Mouse (Mus musculus) forebrain, embryonic 11.5 days (tissue): ENCODE data around the gene 0610030E20Rik. TPM values are rescaled to one million over a fixed set of nuclear protein-coding genes. Genes with fewer than 3 reads are reported as not detected.

Source experiments
- ATAC-seq: fragments of 200-750 bp; cut with Nextera tagmentation; replicated peaks from 2 replicates; pipeline ENCODE4 v1.8.0; 2017; ENCODE audit warnings: moderate TSS enrichment; ENCODE audit not compliant: low FRiP score
- DNase-seq: peaks from one replicate; pipeline ENCODE4 v3.0.0-alpha.2; 2017; ENCODE audit warnings: low spot score
- H3K27ac ChIP-seq: fragments of 300-500 bp; sonication (generic); 2 replicates; pipeline ENCODE4 v1.5.1; 2014; ENCODE audit warnings: low read depth, low read length
- H3K27me3 ChIP-seq: fragments of 300-500 bp; sonication (generic); 2 replicates; pipeline ENCODE4 v1.6.1; 2014; ENCODE audit warnings: mild to moderate bottlenecking, low read length, mixed read lengths; ENCODE audit not compliant: control insufficient read depth, insufficient read depth
- H3K36me3 ChIP-seq: fragments of 300-500 bp; sonication (generic); 2 replicates; pipeline ENCODE4 v1.6.1; 2014; ENCODE audit warnings: mild to moderate bottlenecking, low read length, moderate library complexity, mixed read lengths; ENCODE audit not compliant: control insufficient read depth, insufficient read depth
- H3K4me1 ChIP-seq: fragments of 300-500 bp; sonication (generic); replicated peaks from 2 replicates; pipeline ENCODE4 v1.6.1; 2014; ENCODE audit warnings: low read length, mixed read lengths; ENCODE audit not compliant: control insufficient read depth, insufficient read depth
- H3K4me2 ChIP-seq: fragments of 300-500 bp; sonication (generic); 2 replicates; pipeline ENCODE4 v1.6.1; 2014; ENCODE audit warnings: low read depth, mild to moderate bottlenecking, low read length, moderate library complexity, mixed read lengths; ENCODE audit not compliant: severe bottlenecking
- H3K4me3 ChIP-seq: fragments of 300-500 bp; sonication (generic); 2 replicates; pipeline ENCODE4 v1.5.1; 2014; ENCODE audit warnings: low read depth, low read length
- H3K9ac ChIP-seq: fragments of 300-500 bp; sonication (generic); 2 replicates; pipeline ENCODE4 v1.6.1; 2014; ENCODE audit warnings: low read length
- H3K9me3 ChIP-seq: fragments of 300-500 bp; sonication (generic); 2 replicates; pipeline ENCODE4 v1.6.1; 2016; ENCODE audit warnings: low read length, mixed read lengths; ENCODE audit not compliant: control insufficient read depth
- WGBS: fragments of 180-500 bp; shearing (Covaris S2); extraction: QIAGEN DNeasy Blood & Tissue Kit; methylation state at CpG from one replicate; pipeline ENCODE4 v1.1.7; 2014; 5-methylcytosine and 5-hydroxymethylcytosine counted together
- polyA plus RNA-seq: library from polyadenylated mRNA; unstranded; fragments of >200 nt; fragmentation: Nextera tagmentation; extraction: Ambion mirVana; gene quantifications from 2 replicates; pipeline ENCODE4 v1.2.1, GENCODE M21; 2014

Gene 0610030E20Rik
- polyA plus RNA-seq, 1 experiment from 2014 or later = 21.4 TPM

- H3K9ac ChIP-seq = peak within 1 kb of the TSS; percentile 66
- peak within 1 kb of the TSS; percentile 49 for H3K4me3 ChIP-seq
- no peaks in the 10 kb centered on the region; the same call in 1 of the 2 replicates for H3K36me3 ChIP-seq
- H3K4me2 ChIP-seq = peak within 1 kb of the TSS; percentile 96
- H3K27ac ChIP-seq = no peak within 1 kb of the TSS
- WGBS = 1% methylated on average over 63 of the region's 71 CpGs
- peak; percentile 86 for DNase-seq
- H3K9me3 ChIP-seq = no peaks in the 10 kb centered on the region
- H3K27me3 ChIP-seq = no peaks in the 10 kb centered on the region
- peak; percentile 84 for ATAC-seq
- H3K4me1 ChIP-seq = peaks cover 8% of the 10 kb centered on the region; the same call in 1 of the 2 replicates
Measured at GRCm38 (mm10) chr6:72355066-72355911, 8.2 kb downstream of the 0610030E20Rik start, which contains the start of gene Tmem150a. Gene Tmem150a, plus strand, starts transcription at chr6:72355447.

GRCm38 (mm10) chr6:72356001-72356532 lies 8.9 kb downstream of the 0610030E20Rik start:
- ATAC-seq (peak; percentile 4; the same call in 1 of the 2 replicates), DNase-seq (no peak)
- H3K27ac ChIP-seq = no peak overlapping the region
- peak overlapping the region; percentile 49 for H3K4me3 ChIP-seq
- H3K36me3 ChIP-seq = no peaks in the 10 kb centered on the region; the same call in 1 of the 2 replicates
- peaks cover 8% of the 10 kb centered on the region; the same call in 1 of the 2 replicates for H3K4me1 ChIP-seq
- H3K9me3 ChIP-seq = no peaks in the 10 kb centered on the region
- H3K9ac ChIP-seq = peak overlapping the region; percentile 66; the same call in 1 of the 2 replicates
- H3K4me2 ChIP-seq = peak overlapping the region; percentile 96
- H3K27me3 ChIP-seq = no peaks in the 10 kb centered on the region
- 38% methylated on average over 8 of the region's 8 CpGs for WGBS

DNA sequence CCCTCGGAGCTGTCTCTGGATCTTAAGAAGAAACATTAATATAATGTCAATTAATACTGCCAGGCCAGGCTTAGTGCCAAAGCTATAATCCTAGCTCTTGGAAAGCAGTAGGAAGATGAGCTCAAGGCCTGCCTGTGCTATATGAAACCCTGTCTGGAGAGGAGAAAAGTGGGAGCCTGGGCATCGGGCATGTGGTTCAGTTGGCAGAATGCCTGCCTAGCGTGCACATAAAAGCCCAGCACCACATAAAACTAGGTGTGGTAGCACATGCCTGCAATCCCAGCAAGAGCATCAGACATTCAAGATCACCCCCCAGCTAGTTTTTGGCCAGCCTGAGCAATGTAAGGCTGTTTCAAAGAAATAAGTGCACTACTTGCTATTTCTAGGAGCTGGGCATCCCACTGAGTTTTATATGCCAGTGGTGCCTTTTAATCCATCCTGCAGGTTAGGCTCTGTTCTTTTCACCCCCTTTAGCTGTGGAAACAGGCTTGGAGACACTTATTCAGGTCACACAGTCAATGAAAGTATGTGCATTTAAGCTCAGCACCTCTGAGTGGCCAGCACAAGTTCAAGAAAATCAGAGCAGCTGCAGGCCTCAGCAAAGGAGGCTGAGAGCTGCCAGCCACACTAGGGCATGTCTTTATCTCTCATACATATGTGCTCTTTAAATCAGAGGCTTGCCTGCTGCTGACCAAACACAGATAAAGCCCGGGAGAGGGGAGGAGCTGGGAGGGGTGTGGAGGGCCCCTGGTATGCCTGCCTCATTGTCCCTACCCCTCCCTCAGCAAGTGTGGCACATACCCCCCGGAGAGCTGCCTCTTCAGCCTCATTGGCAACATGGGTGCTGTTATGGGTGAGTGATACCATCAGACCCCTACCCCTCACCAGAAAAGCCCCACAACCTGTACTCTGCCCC lies 10.3 kb downstream of the 0610030E20Rik start:
- no peak for ATAC-seq
- 90% methylated on average over 5 of the region's 5 CpGs for WGBS
- no peaks in the 10 kb centered on the region for H3K27me3 ChIP-seq
- no peaks in the 10 kb centered on the region; the same call in 1 of the 2 replicates for H3K36me3 ChIP-seq
- H3K4me1 ChIP-seq = peaks cover 6% of the 10 kb centered on the region; the same call in 1 of the 2 replicates
- H3K27ac ChIP-seq = no peak overlapping the region
- H3K9ac ChIP-seq = no peak overlapping the region
- no peak overlapping the region for H3K4me3 ChIP-seq
- H3K9me3 ChIP-seq = no peaks in the 10 kb centered on the region
- H3K4me2 ChIP-seq = no peak overlapping the region
- DNase-seq = no peak

GRCm38 (mm10) chr6:72358086-72358764 lies 11.1 kb downstream of the 0610030E20Rik start:
- Histone ChIP-seq H3K27ac (no peak overlapping the region), H3K4me1 (peaks cover 10% of the 10 kb centered on the region; the same call in 1 of the 2 replicates), H3K9ac (no peak overlapping the region), H3K9me3 (no peaks in the 10 kb centered on the region), H3K36me3 (no peaks in the 10 kb centered on the region; the same call in 1 of the 2 replicates), H3K4me3 (no peak overlapping the region), H3K27me3 (no peaks in the 10 kb centered on the region), H3K4me2 (no peak overlapping the region; the same call in 1 of the 2 replicates)
- WGBS = 92% methylated on average over 10 of the region's 10 CpGs
- DNase-seq = no peak
- no peak for ATAC-seq

DNA sequence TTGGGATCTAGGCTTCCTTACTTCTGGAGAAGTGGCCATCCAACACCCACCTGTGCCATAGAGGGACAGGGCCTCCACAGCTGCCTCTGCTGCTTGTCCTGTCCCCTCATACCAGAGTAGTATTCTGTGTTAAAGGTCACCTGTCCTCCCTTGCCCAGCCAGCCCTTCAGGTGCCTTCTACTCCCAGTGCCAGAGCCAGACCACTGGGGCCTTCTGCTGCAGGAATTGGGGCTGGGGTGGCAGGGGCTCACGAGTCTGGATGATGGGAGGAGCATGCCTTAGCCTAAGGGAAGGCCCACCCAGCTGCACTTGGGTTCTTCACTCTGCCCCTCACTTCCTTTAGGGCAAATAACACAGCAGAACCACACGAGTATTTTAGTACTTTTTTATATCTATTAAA lies 12.2 kb downstream of the 0610030E20Rik start:
- ATAC-seq = no peak
- H3K4me1 ChIP-seq = peaks cover 10% of the 10 kb centered on the region; the same call in 1 of the 2 replicates
- 73% methylated on average over 2 of the region's 2 CpGs for WGBS

DNA sequence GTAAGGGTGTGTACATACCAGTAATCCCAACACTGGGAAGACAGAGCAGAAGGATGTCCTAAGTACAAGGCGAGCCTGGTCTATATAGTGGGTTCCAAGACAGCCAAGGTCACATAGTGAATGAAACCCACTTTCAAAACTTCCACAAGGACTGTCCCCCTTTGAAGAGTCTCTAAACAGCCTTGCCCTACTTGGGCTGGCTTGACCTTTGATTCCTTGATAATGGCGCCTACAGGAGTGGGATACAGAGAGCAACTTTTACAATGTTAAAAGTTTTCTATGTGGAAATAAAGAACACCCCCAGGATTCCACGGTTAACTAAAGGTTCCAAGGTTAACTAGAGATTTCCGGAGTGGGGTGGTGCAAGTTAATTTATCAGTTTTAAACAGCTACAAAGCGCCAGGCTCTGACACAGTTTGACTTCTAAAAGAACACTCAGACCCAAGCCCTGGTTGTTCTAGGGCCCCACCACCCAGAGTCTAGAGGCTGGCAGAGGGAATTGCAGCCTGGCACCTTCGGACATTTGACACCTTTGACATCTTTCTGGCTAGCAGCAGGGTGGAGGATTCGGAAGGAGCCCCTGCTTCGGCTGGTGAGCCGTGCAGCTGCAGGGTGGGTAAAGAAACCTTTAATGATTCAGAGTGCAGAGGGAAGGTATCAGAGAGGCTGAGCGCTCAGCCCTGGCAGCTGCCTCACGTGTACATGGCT lies 12.9 kb downstream of the 0610030E20Rik start:
- Histone ChIP-seq H3K27ac (no peak overlapping the region), H3K9me3 (no peaks in the 10 kb centered on the region), H3K4me2 (no peak overlapping the region), H3K27me3 (no peaks in the 10 kb centered on the region), H3K4me3 (no peak overlapping the region), H3K9ac (no peak overlapping the region), H3K4me1 (peaks cover 7% of the 10 kb centered on the region; the same call in 1 of the 2 replicates), H3K36me3 (no peaks in the 10 kb centered on the region; the same call in 1 of the 2 replicates)
- WGBS = 85% methylated on average over 11 of the region's 11 CpGs
- ATAC-seq (no peak), DNase-seq (no peak)

More for the DNA sequence above, 12.2 kb downstream of the 0610030E20Rik start:
- no peak overlapping the region for H3K9ac ChIP-seq
- H3K27ac ChIP-seq = no peak overlapping the region
- no peak overlapping the region for H3K4me2 ChIP-seq
- H3K4me3 ChIP-seq = no peak overlapping the region
- no peaks in the 10 kb centered on the region for H3K9me3 ChIP-seq
- H3K27me3 ChIP-seq = no peaks in the 10 kb centered on the region
- no peaks in the 10 kb centered on the region; the same call in 1 of the 2 replicates for H3K36me3 ChIP-seq
- DNase-seq = no peak

DNA sequence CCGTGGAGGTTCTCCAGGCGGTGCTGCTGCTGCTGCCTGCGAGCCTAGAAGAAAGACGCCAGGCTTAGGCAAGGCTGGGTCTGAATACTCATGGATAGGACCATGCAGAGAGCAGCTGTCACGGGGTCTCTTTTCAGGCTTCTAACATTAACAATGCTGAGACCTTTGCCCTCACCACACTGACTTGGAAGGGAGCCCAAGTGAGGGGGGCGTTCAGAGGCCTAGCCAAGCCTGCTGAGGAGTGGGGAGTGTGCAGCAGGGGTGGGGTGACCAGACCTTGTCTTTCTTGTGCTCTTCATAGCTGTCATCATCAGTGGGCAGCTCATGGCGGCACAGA lies 13.4 kb downstream of the 0610030E20Rik start:
- Histone ChIP-seq H3K27ac (no peak overlapping the region), H3K27me3 (no peaks in the 10 kb centered on the region), H3K4me2 (no peak overlapping the region), H3K9ac (no peak overlapping the region), H3K4me1 (peaks cover 7% of the 10 kb centered on the region; the same call in 1 of the 2 replicates), H3K36me3 (no peaks in the 10 kb centered on the region; the same call in 1 of the 2 replicates), H3K9me3 (no peaks in the 10 kb centered on the region), H3K4me3 (no peak overlapping the region)
- DNase-seq = no peak
- WGBS = 85% methylated on average over 7 of the region's 7 CpGs
- ATAC-seq = no peak
